In genomic region chr11:100050451-100050850, GRCm38 (mm10) we compare ENCODE assay signal across 20 mouse cellular contexts. TPM values are rescaled to one million over a fixed set of nuclear protein-coding genes. Genes with fewer than 3 reads are reported as not detected.
DNase-seq lines count a peak whose midpoint lies in the region; ATAC-seq lines count a peak whose summit lies in the region.
"Had no signal": no experiment of that assay in that cellular context is flagged by ENCODE, and none has a peak within 500 bp of the region (broad histone marks: within the 10 kb centered on the region; RNA-seq: fewer than 3 reads in every experiment).

Krt31 (minus strand) TSS chr11:100050551.

- 0 out of 2 replicates have a peak, but pooled peaks cover 4% of the 10 kb centered on the region for H3K27me3 ChIP-seq in heart, embryonic 10.5 days (ENCODE audit: insufficient read depth, poor library complexity, severe bottlenecking)
- H3K27me3 ChIP-seq in intestine, embryonic 14.5 days (replicated peaks; ENCODE audit: control insufficient read depth, insufficient read depth, low read length): no peaks in the 10 kb centered on the region
- no peaks in the 10 kb centered on the region for H3K27me3 ChIP-seq in intestine, embryonic 15.5 days (replicated peaks)

- no peak within 1 kb of the TSS for H3K9ac ChIP-seq in intestine, embryonic 14.5 days (ENCODE audit: low read length)
- H3K9ac ChIP-seq in intestine, embryonic 15.5 days: no peak within 1 kb of the TSS

- H3K36me3 ChIP-seq in heart, embryonic 10.5 days: no peaks in the 10 kb centered on the region
- H3K36me3 ChIP-seq in intestine, embryonic 14.5 days (ENCODE audit: control insufficient read depth, insufficient read depth, low read length): no peaks in the 10 kb centered on the region
- no peaks in the 10 kb centered on the region for H3K36me3 ChIP-seq in intestine, embryonic 15.5 days
- H3K36me3 ChIP-seq: G1E had no signal

- peak; percentile 33 for DNase-seq in heart, adult 11 months
- DNase-seq in heart, embryonic 10.5 days (ENCODE audit: low spot score): no peak
- peak; percentile 15 for DNase-seq in intestine, embryonic 14.5 days (ENCODE audit: low spot score)
- DNase-seq: adrenal gland, adult 2 months; adrenal gland, adult 8-10 months; adrenal gland, postnatal 10 days; adrenal gland, postnatal 14 days; adrenal gland, postnatal 25 days; adrenal gland, postnatal 36 days; B cell, adult 2 months; cerebellum, adult 11 months; cerebellum, adult 11-12 months; cerebellum, adult 18-20 months had no signal

- H3K4me1 ChIP-seq in heart, embryonic 10.5 days: no peaks in the 10 kb centered on the region; the same call in 1 of the 2 replicates
- no peaks in the 10 kb centered on the region for H3K4me1 ChIP-seq in intestine, embryonic 14.5 days (replicated peaks; ENCODE audit: control insufficient read depth, insufficient read depth, low read length)
- H3K4me1 ChIP-seq in intestine, embryonic 15.5 days (replicated peaks): 0 out of 2 replicates have a peak, but pooled peaks cover 3% of the 10 kb centered on the region

- H3K9me3 ChIP-seq in heart, embryonic 10.5 days: no peaks in the 10 kb centered on the region; the same call in 1 of the 2 replicates
- H3K9me3 ChIP-seq in intestine, embryonic 14.5 days (ENCODE audit: control insufficient read depth, low read length): no peaks in the 10 kb centered on the region
- H3K9me3 ChIP-seq in intestine, embryonic 15.5 days: no peaks in the 10 kb centered on the region

- no peak within 1 kb of the TSS for H3K27ac ChIP-seq in heart, embryonic 10.5 days
- no peak within 1 kb of the TSS for H3K27ac ChIP-seq in intestine, embryonic 14.5 days (ENCODE audit: low read depth)
- H3K27ac ChIP-seq in intestine, embryonic 15.5 days: no peak within 1 kb of the TSS

- H3K4me2 ChIP-seq in intestine, embryonic 14.5 days (ENCODE audit: low read length): no peak within 1 kb of the TSS
- no peak within 1 kb of the TSS for H3K4me2 ChIP-seq in intestine, embryonic 15.5 days (replicated peaks)

- WGBS in heart, embryonic 10.5 days: 75% methylated on average over 3 of the region's 3 CpGs
- WGBS in intestine, embryonic 14.5 days: 79% methylated on average over 3 of the region's 3 CpGs
- WGBS in intestine, embryonic 15.5 days: 85% methylated on average over 3 of the region's 3 CpGs

- no peak for ATAC-seq in intestine, embryonic 14.5 days (replicated peaks; ENCODE audit: low FRiP score, low TSS enrichment, low read depth)
- ATAC-seq in intestine, embryonic 15.5 days: no peak
- ATAC-seq: activated CD4-positive, CD25-positive, alpha-beta regulatory T cell, adult 4 months; CD4-positive, CD25-positive, alpha-beta regulatory T cell, adult 4 months; Patski had no signal

- no peak within 1 kb of the TSS for H3K4me3 ChIP-seq in heart, embryonic 10.5 days
- no peak within 1 kb of the TSS for H3K4me3 ChIP-seq in intestine, embryonic 14.5 days (ENCODE audit: low read depth, low read length)
- H3K4me3 ChIP-seq in intestine, embryonic 15.5 days (replicated peaks): no peak within 1 kb of the TSS

RNA-seq across cellular contexts. Expression of gene Krt31, which starts in this region (rescaled TPM):
- not detected in 2 replicates for polyA plus RNA-seq in heart, embryonic 10.5 days (2016; fragmentation: Nextera tagmentation; extraction: Ambion mirVana)
- polyA plus RNA-seq in intestine, embryonic 14.5 days (2014; fragmentation: Nextera tagmentation; extraction: Ambion mirVana): not detected in 2 replicates
- polyA plus RNA-seq in intestine, embryonic 15.5 days (2015; fragmentation: Nextera tagmentation; extraction: Ambion mirVana): not detected in 2 replicates
- polyA plus RNA-seq: activated CD4-positive, CD25-positive, alpha-beta regulatory T cell, adult 4 months; adrenal gland, adult 2 months; brain, embryonic 14.5 days; C2C12; CD4-positive, CD25-positive, alpha-beta regulatory T cell, adult 4 months; G1E; Patski had no signal

Comparison
In these comparisons a context has a peak if more than half of its experiments do, and no peak if none do; other contexts are left out.
1. Peak in DNase-seq in intestine, embryonic 14.5 days; RNA of the gene not detected or under 1 TPM.